Mouse (Mus musculus): ENCODE measurements around the gene Synj2. TPM values are rescaled to one million over a fixed set of nuclear protein-coding genes. Genes with fewer than 3 reads are reported as not detected.

Synj2 gene
- polyA plus RNA-seq, 2 experiments = 3.3 to 4.4 TPM

DNA sequence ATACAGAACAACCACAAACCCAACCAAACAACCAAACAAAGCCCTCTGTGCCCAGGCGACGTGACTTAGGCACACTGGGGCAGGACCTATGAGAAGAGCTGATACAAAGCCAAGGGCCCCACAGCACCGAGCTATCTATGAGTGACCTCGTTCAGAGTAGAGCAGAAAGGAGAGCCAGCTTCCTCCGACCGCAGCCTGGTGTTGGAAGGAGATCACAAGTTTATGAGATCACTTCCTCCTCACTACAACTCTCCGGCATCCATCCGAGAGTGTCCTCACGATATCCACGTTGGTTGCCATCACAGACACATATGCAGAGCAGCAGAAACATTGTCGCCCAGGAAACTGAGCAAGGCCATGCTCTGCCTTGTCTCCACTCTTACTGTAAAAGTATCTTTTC lies 67.5 kb downstream of the Synj2 start:
- H3K4me1 ChIP-seq (ENCODE audit: control insufficient read depth, insufficient read depth, low read length) = peaks cover 17% of the 10 kb centered on the region
- H3K36me3 ChIP-seq (ENCODE audit: control insufficient read depth, insufficient read depth, low read length) = peaks cover 3% of the 10 kb centered on the region; the same call in 1 of the 2 replicates
- no peak for DNase-seq (ENCODE audit: low spot score)
- H3K27ac ChIP-seq (replicated peaks; ENCODE audit: low read depth, low read length) = no peak overlapping the region
- no peak overlapping the region for H3K4me2 ChIP-seq (replicated peaks; ENCODE audit: low read depth, low read length, severe bottlenecking)
- WGBS = 87% methylated on average over 11 of the region's 11 CpGs
- H3K9me3 ChIP-seq (ENCODE audit: control insufficient read depth, low read length) = no peaks in the 10 kb centered on the region
- H3K27me3 ChIP-seq (ENCODE audit: control insufficient read depth, insufficient read depth, low read length) = no peaks in the 10 kb centered on the region
- TF ChIP-seq POLR2A (IDR thresholded peaks at IDR 0.05; ENCODE audit: borderline replicate concordance, extremely low read depth, insufficient read depth, insufficient read length) = no peak
- no peak overlapping the region for H3K9ac ChIP-seq (ENCODE audit: low read depth, low read length, severe bottlenecking)
- no peak overlapping the region for H3K4me3 ChIP-seq (replicated peaks; ENCODE audit: low read length)
- no peak for ATAC-seq (ENCODE audit: low FRiP score, low read depth)

DNA sequence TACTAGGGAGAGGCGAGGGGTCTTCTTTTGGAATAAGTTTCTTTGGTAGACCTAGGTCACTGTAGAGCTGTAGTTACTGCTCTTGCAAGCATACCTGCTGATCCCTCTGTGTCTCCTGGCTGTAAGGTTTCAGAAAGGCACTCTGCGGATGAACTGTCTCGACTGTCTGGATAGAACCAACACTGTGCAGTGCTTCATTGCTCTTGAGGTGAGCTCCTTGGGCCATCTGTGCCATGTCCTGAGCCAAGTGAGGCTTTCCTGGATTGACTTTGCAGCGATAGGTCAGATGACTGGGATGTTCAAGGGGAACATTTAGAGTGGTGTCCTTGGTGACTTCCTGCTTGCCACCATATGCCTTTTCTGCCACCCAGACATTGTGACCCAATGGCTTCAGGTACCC lies 68.5 kb downstream of the Synj2 start:
- H3K9ac ChIP-seq (ENCODE audit: low read depth, low read length, severe bottlenecking) = no peak overlapping the region
- no peaks in the 10 kb centered on the region for H3K9me3 ChIP-seq (ENCODE audit: control insufficient read depth, low read length)
- no peak overlapping the region for H3K4me2 ChIP-seq (replicated peaks; ENCODE audit: low read depth, low read length, severe bottlenecking)
- ATAC-seq (ENCODE audit: low FRiP score, low read depth) (no peak), DNase-seq (ENCODE audit: low spot score) (no peak)
- H3K27me3 ChIP-seq (ENCODE audit: control insufficient read depth, insufficient read depth, low read length) = no peaks in the 10 kb centered on the region
- 84% methylated on average over 4 of the region's 4 CpGs for WGBS
- H3K36me3 ChIP-seq (ENCODE audit: control insufficient read depth, insufficient read depth, low read length) = peaks cover 3% of the 10 kb centered on the region; the same call in 1 of the 2 replicates
- no peak for TF ChIP-seq POLR2A (IDR thresholded peaks at IDR 0.05; ENCODE audit: borderline replicate concordance, extremely low read depth, insufficient read depth, insufficient read length)
- peaks cover 17% of the 10 kb centered on the region for H3K4me1 ChIP-seq (ENCODE audit: control insufficient read depth, insufficient read depth, low read length)
- H3K27ac ChIP-seq (replicated peaks; ENCODE audit: low read depth, low read length) = no peak overlapping the region
- no peak overlapping the region for H3K4me3 ChIP-seq (replicated peaks; ENCODE audit: low read length)

DNA sequence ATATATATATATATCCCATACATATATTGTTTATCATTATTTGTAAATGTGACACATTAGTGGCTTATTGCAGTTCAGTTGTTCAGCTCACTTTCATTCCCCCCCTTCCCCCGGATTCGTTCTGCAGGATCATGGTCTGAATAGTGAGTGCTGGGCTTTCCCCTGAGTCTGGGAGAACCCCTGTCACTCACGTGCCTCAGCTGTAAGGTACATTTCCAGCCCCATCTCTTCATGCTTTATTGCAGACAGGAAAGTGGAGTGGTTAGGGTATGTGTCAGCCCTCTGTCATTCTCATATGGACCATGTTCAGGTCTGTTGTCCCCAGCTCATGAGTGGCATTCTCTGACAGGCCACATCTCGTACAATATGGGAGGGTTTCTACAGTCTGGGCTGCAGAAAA lies 72.0 kb downstream of the Synj2 start:
- WGBS = 76% methylated on average over 4 of the region's 4 CpGs
- no peak overlapping the region for H3K4me3 ChIP-seq (replicated peaks; ENCODE audit: low read length)
- no peak for DNase-seq (ENCODE audit: low spot score)

DNA sequence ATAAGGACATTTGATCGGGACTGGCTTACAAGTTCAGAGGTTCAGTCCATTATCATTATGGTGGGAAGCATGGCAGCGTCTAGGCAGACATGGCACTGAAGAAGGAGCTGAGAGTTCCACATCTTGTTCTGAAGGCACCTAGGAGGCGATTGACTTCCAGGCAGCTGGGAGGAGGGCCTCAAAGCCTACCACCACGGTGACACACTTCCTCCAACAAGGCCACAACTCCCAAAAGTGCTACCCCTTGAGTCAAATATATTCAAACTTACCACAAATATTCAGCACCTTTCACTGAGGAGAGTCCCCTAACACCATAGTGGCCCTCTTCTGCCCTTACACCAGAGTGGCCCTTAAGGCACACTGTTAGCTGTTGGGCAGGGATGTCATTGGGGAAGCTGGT lies 73.9 kb downstream of the Synj2 start:
- no peak overlapping the region for H3K4me2 ChIP-seq (replicated peaks; ENCODE audit: low read depth, low read length, severe bottlenecking)

More for the DNA sequence above, 72.0 kb downstream of the Synj2 start:
- Histone ChIP-seq H3K4me2 (replicated peaks; ENCODE audit: low read depth, low read length, severe bottlenecking) (no peak overlapping the region), H3K36me3 (ENCODE audit: control insufficient read depth, insufficient read depth, low read length) (peaks cover 3% of the 10 kb centered on the region; the same call in 1 of the 2 replicates), H3K4me1 (ENCODE audit: control insufficient read depth, insufficient read depth, low read length) (no peaks in the 10 kb centered on the region), H3K9ac (ENCODE audit: low read depth, low read length, severe bottlenecking) (no peak overlapping the region), H3K27ac (replicated peaks; ENCODE audit: low read depth, low read length) (no peak overlapping the region), H3K27me3 (ENCODE audit: control insufficient read depth, insufficient read depth, low read length) (no peaks in the 10 kb centered on the region), H3K9me3 (ENCODE audit: control insufficient read depth, low read length) (no peaks in the 10 kb centered on the region)
- no peak for TF ChIP-seq POLR2A (IDR thresholded peaks at IDR 0.05; ENCODE audit: borderline replicate concordance, extremely low read depth, insufficient read depth, insufficient read length)
- no peak for ATAC-seq (ENCODE audit: low FRiP score, low read depth)

DNA sequence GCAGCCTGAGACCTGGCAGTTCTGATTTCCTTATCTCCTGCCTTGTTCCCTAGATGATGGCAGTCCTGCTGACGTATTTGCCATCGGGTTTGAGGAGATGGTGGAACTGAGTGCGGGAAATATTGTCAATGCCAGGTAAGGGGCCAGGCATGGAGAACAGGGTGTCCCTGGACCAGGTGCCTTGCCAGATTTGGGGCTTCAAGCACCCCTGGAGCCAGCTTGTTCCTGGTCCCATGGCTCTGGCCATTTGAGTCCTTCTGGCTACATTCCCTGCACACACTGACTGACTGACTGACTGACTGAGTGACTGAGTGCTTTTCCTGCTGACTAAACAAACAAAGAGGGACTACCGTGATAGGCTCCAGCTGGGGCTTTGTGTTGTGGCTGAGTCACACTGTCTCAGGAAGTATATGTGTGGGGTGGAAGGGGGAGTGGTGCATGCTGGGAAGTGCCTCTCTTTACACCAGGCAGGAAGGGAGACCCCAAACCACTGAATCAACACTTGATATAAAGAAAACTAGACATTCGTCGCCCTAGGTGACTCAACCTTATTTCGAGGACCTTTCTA lies 75.2 kb downstream of the Synj2 start:
- DNase-seq (ENCODE audit: low spot score) = no peak
- 78% methylated on average over 7 of the region's 7 CpGs for WGBS
- no peaks in the 10 kb centered on the region for H3K36me3 ChIP-seq (ENCODE audit: control insufficient read depth, insufficient read depth, low read length)

More for the DNA sequence above, 73.9 kb downstream of the Synj2 start:
- no peak for ATAC-seq (ENCODE audit: low FRiP score, low read depth)
- no peak for TF ChIP-seq POLR2A (IDR thresholded peaks at IDR 0.05; ENCODE audit: borderline replicate concordance, extremely low read depth, insufficient read depth, insufficient read length)
- Histone ChIP-seq H3K4me1 (ENCODE audit: control insufficient read depth, insufficient read depth, low read length) (no peaks in the 10 kb centered on the region), H3K36me3 (ENCODE audit: control insufficient read depth, insufficient read depth, low read length) (peaks cover 3% of the 10 kb centered on the region; the same call in 1 of the 2 replicates), H3K9ac (ENCODE audit: low read depth, low read length, severe bottlenecking) (no peak overlapping the region), H3K9me3 (ENCODE audit: control insufficient read depth, low read length) (no peaks in the 10 kb centered on the region), H3K27ac (replicated peaks; ENCODE audit: low read depth, low read length) (no peak overlapping the region), H3K27me3 (ENCODE audit: control insufficient read depth, insufficient read depth, low read length) (no peaks in the 10 kb centered on the region), H3K4me3 (replicated peaks; ENCODE audit: low read length) (no peak overlapping the region)
- no peak for DNase-seq (ENCODE audit: low spot score)
- WGBS = 94% methylated on average over 4 of the region's 4 CpGs

More for the DNA sequence above, 75.2 kb downstream of the Synj2 start:
- no peaks in the 10 kb centered on the region for H3K27me3 ChIP-seq (ENCODE audit: control insufficient read depth, insufficient read depth, low read length)
- H3K9ac ChIP-seq (ENCODE audit: low read depth, low read length, severe bottlenecking) = no peak overlapping the region
- no peak for ATAC-seq (ENCODE audit: low FRiP score, low read depth)
- H3K4me3 ChIP-seq (replicated peaks; ENCODE audit: low read length) = no peak overlapping the region
- H3K9me3 ChIP-seq (ENCODE audit: control insufficient read depth, low read length) = no peaks in the 10 kb centered on the region
- TF ChIP-seq POLR2A (IDR thresholded peaks at IDR 0.05; ENCODE audit: borderline replicate concordance, extremely low read depth, insufficient read depth, insufficient read length) = no peak
- H3K4me2 ChIP-seq (replicated peaks; ENCODE audit: low read depth, low read length, severe bottlenecking) = no peak overlapping the region
- no peaks in the 10 kb centered on the region for H3K4me1 ChIP-seq (ENCODE audit: control insufficient read depth, insufficient read depth, low read length)
- H3K27ac ChIP-seq (replicated peaks; ENCODE audit: low read depth, low read length) = no peak overlapping the region
